Mouse (Mus musculus) hindbrain, embryonic 14.5 days (tissue): ENCODE data around the gene Klhl23. TPM values are rescaled to one million over a fixed set of nuclear protein-coding genes. Genes with fewer than 3 reads are reported as not detected.

ENCODE experiments used
- ATAC-seq: fragments of 200-750 bp; cut with Nextera tagmentation; 2 replicates; pipeline ENCODE4 v1.8.0; 2017; ENCODE audit warnings: moderate number of reproducible peaks, mild to moderate bottlenecking, moderate TSS enrichment, moderate library complexity; ENCODE audit not compliant: low FRiP score
- DNase-seq: peaks from one replicate; pipeline ENCODE4 v3.0.0-alpha.2; 2015; ENCODE audit warnings: low spot score
- H3K27ac ChIP-seq: fragments of 300-500 bp; sonication (generic); 2 replicates; pipeline ENCODE4 v1.5.1; 2014; ENCODE audit warnings: mild to moderate bottlenecking, moderate library complexity
- H3K27me3 ChIP-seq: fragments of 300-500 bp; sonication (generic); 2 replicates; pipeline ENCODE4 v1.6.1; 2014; ENCODE audit warnings: mild to moderate bottlenecking, low read length, mixed read lengths; ENCODE audit not compliant: control insufficient read depth, insufficient read depth
- H3K36me3 ChIP-seq: fragments of 300-500 bp; sonication (generic); replicated peaks from 2 replicates; pipeline ENCODE4 v1.6.1; 2014; ENCODE audit not compliant: control insufficient read depth, insufficient read depth
- H3K4me1 ChIP-seq: fragments of 300-500 bp; sonication (generic); replicated peaks from 2 replicates; pipeline ENCODE4 v1.6.1; 2014; ENCODE audit warnings: antibody characterized with exemption, low read length, mixed read lengths; ENCODE audit not compliant: control insufficient read depth, insufficient read depth
- H3K4me2 ChIP-seq: fragments of 300-500 bp; sonication (generic); replicated peaks from 2 replicates; pipeline ENCODE4 v1.6.1; 2014; ENCODE audit warnings: mild to moderate bottlenecking, moderate library complexity
- H3K4me3 ChIP-seq: fragments of 300-500 bp; sonication (generic); replicated peaks from 2 replicates; pipeline ENCODE4 v1.5.1; 2014; ENCODE audit warnings: mild to moderate bottlenecking, low read length
- H3K9ac ChIP-seq: fragments of 300-500 bp; sonication (generic); 2 replicates; pipeline ENCODE4 v1.6.1; 2014
- H3K9me3 ChIP-seq: fragments of 300-500 bp; sonication (generic); 2 replicates; pipeline ENCODE4 v1.6.1; 2016; ENCODE audit warnings: low read length; ENCODE audit not compliant: control insufficient read depth
- WGBS: fragments of 180-500 bp; shearing (Covaris S2); extraction: QIAGEN DNeasy Blood & Tissue Kit; methylation state at CpG from one replicate; pipeline ENCODE4 v1.1.7; 2014; 5-methylcytosine and 5-hydroxymethylcytosine counted together
- polyA plus RNA-seq: library from polyadenylated mRNA; unstranded; fragments of >200 nt; fragmentation: Nextera tagmentation; extraction: Ambion mirVana; gene quantifications from 2 replicates; pipeline ENCODE4 v1.2.1, GENCODE M21; 2014

Klhl23 gene
- polyA plus RNA-seq, 1 experiment from 2014 or later = 106 TPM

DNA sequence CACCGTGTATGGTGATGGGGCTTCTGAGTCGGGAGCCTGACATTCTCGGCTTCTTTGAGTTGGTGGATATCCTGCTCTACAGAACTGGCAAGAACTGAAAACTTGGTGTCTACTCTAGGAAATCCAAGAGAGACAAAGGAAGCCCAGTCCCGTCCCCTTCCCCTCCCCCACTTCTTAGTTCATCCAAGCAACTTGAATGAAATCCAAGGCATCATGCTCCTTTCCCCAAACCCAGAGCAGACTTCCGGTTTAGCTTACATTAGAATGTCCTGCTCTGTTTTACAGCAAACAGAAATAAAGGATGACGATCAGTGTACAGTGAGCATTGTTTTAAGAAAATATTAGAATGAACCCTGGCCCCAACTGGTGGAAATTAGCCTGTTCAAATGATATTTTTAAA is 27.5 kb downstream of the Klhl23 start:
- no peak overlapping the region for H3K4me2 ChIP-seq
- 72% methylated on average over 6 of the region's 6 CpGs for WGBS

DNA sequence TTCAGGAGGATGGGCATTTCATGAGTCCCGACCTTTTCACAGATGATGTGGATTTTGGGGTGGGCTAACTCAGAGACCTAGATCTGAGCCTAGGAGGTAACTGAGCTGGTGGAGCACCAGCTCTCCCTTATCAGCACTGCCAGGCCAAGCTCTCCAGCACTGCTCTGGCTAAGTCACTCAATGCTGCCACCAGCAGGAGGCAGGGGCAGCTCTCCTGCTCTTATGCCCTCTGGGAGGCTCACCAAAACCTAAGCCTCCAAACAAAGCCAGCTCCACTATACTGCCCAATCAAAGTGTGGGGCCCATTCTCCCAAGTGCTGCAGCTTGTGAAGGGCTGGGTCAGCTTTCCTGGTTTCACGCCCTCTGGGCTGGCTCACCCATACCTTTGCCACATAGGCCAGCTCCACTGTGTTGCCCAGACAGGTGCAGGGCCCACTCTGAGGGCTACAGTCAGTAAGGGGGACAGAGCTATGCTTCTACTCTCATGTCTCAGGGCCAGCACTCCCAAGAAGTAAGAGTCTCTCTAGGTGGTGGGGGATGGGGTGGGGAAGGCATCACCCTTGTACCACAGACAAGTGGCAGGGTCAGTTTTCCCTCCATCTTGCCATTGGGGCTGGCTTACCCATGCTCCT is 29.8 kb downstream of the Klhl23 start:
- ATAC-seq = no peak
- 76% methylated on average over 2 of the region's 2 CpGs for WGBS

More for the DNA sequence above, 27.5 kb downstream of the Klhl23 start:
- H3K4me3 ChIP-seq = no peak overlapping the region
- H3K9me3 ChIP-seq = no peaks in the 10 kb centered on the region
- no peak for DNase-seq
- H3K36me3 ChIP-seq = no peaks in the 10 kb centered on the region
- no peak overlapping the region for H3K9ac ChIP-seq
- no peak for ATAC-seq
- no peaks in the 10 kb centered on the region for H3K27me3 ChIP-seq
- H3K4me1 ChIP-seq = no peaks in the 10 kb centered on the region
- H3K27ac ChIP-seq = no peak overlapping the region

DNA sequence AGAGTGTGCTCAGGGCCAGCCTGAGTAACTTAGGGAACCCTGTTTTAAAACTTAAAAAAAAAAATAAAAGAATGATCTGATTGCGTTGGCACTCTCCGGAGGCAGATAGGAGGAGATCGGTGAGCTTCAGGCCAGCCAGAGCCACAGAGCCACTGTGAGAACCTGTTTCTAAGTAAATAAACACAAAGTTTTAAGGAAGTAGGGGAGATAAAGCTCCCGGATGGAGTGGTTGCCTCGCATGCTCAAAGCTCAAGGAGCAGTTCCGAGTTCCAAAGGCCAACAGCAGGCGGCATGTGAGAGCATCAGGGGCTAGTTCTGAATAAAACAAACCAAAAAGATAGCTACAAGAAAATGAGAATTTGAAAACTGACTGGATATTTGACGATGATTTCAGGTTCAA is 34.6 kb downstream of the Klhl23 start:
- H3K4me2 ChIP-seq = no peak overlapping the region
- no peak overlapping the region for H3K9ac ChIP-seq
- H3K36me3 ChIP-seq = no peaks in the 10 kb centered on the region
- H3K27me3 ChIP-seq = no peaks in the 10 kb centered on the region
- 77% methylated on average over 8 of the region's 8 CpGs for WGBS
- ATAC-seq (no peak), DNase-seq (no peak)
- no peak overlapping the region for H3K27ac ChIP-seq
- no peaks in the 10 kb centered on the region for H3K9me3 ChIP-seq
- no peak overlapping the region for H3K4me3 ChIP-seq
- H3K4me1 ChIP-seq = no peaks in the 10 kb centered on the region

More for the DNA sequence above, 29.8 kb downstream of the Klhl23 start:
- no peak overlapping the region for H3K9ac ChIP-seq
- no peak overlapping the region for H3K4me2 ChIP-seq
- H3K36me3 ChIP-seq = no peaks in the 10 kb centered on the region
- no peak overlapping the region for H3K27ac ChIP-seq
- no peaks in the 10 kb centered on the region for H3K27me3 ChIP-seq
- H3K9me3 ChIP-seq = no peaks in the 10 kb centered on the region
- DNase-seq = no peak
- no peaks in the 10 kb centered on the region for H3K4me1 ChIP-seq
- H3K4me3 ChIP-seq = no peak overlapping the region

DNA sequence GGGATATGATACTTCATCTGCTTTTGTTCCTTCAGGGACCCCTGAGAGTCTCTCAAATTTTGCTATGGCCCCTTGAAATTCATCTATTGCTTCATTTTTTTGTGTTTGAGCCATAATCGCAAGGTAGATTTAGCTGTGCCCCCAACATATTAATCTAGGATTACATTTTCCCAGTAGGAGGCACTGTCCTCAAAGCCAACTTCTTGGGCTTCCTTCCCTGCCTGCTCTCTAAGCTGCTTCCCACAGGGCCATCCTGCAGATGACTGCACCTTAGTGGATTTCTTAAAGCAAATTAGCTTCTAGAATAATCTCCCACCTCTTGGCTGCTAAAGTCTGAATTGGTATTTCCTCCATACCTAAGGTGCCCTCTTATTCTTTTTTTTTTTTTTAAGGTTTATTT is 36.1 kb downstream of the Klhl23 start:
- Histone ChIP-seq H3K9me3 (no peaks in the 10 kb centered on the region), H3K4me2 (no peak overlapping the region), H3K27me3 (no peaks in the 10 kb centered on the region), H3K9ac (no peak overlapping the region), H3K36me3 (no peaks in the 10 kb centered on the region), H3K4me3 (no peak overlapping the region), H3K4me1 (peaks cover 7% of the 10 kb centered on the region), H3K27ac (no peak overlapping the region)
- DNase-seq = no peak
- ATAC-seq = no peak
- 85% methylated on average over 1 of the region's 1 CpGs for WGBS

DNA sequence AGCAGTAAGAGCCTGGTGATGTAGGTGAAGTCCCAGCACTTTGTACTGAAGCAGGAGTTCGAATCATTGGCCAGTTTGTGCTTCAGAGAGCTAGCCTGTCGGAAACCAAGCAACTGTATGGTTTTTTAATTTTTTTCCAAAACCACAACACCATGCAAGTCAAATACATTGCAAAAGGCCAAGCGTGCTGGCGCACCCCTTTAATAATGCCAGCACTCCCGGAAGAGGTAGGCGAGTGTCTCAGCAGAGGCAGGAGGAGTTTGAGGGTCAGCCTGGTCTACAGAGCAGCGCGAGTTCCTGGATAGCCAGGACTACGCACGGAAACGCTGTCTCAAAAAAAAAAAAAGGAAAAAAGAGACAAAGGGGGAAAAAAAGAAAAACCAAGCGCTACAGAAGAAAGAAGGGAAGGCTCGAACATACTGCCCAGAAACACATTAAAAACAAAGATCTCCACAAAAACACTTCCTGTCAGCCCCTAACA is 39.3 kb downstream of the Klhl23 start:
- peaks cover 23% of the 10 kb centered on the region for H3K4me1 ChIP-seq
- no peaks in the 10 kb centered on the region for H3K9me3 ChIP-seq
- H3K27me3 ChIP-seq = no peaks in the 10 kb centered on the region
- 12% methylated on average over 13 of the region's 13 CpGs for WGBS
- peak overlapping the region; percentile 88 for H3K27ac ChIP-seq
- ATAC-seq (peak; percentile 56; the same call in 1 of the 2 replicates), DNase-seq (no peak)
- peak overlapping the region; percentile 69 for H3K4me2 ChIP-seq
- peak overlapping the region; percentile 98 for H3K9ac ChIP-seq
- H3K36me3 ChIP-seq = peaks cover 7% of the 10 kb centered on the region; the same call in 1 of the 2 replicates
- peak overlapping the region; percentile 95 for H3K4me3 ChIP-seq

DNA sequence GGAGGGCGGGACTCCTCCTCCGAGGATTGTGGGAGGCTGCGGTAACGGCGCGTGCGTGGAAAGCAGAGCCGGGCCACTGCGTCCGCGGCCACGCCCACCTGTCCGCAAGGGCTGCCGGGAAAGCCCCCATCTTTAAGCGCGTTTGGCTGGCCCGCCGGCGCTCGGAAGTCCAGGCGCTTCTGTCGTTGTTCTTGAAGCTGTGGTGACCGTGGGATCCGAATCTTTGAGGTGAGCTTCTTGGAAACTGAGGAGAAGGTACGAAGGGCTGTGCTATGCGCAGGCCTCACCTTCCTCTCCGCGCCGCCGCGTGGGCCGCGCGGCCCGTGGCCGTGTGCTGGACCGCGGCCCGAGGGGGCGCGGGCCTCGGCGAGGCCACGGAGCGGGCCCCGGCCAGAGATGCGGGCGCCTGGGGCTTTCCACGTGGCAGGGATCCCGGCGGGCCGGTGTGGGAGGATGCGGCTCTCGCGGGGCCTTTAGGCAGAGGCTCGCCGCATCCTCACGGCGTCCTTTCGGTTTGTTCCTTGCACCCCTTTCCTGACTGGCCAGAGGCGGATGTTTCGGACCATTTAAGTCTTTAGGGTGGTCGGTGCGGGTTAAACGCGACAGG is 39.8 kb downstream of the Klhl23 start, which contains the start of gene Ssb:
TSS of gene Ssb (plus strand) at position 78 of the 607 bp plus-strand sequence.
- H3K27ac ChIP-seq = peak within 1 kb of the TSS; percentile 88
- peaks cover 23% of the 10 kb centered on the region for H3K4me1 ChIP-seq
- no peaks in the 10 kb centered on the region for H3K9me3 ChIP-seq
- under 1% methylated on average over 66 of the region's 66 CpGs for WGBS
- ATAC-seq (peak; percentile 97), DNase-seq (peak; percentile 94)
- H3K9ac ChIP-seq = peak within 1 kb of the TSS; percentile 98
- H3K36me3 ChIP-seq = peaks cover 12% of the 10 kb centered on the region; the same call in 1 of the 2 replicates
- H3K4me3 ChIP-seq = peak within 1 kb of the TSS; percentile 95
- H3K27me3 ChIP-seq = no peaks in the 10 kb centered on the region
- H3K4me2 ChIP-seq = peak within 1 kb of the TSS; percentile 69

DNA sequence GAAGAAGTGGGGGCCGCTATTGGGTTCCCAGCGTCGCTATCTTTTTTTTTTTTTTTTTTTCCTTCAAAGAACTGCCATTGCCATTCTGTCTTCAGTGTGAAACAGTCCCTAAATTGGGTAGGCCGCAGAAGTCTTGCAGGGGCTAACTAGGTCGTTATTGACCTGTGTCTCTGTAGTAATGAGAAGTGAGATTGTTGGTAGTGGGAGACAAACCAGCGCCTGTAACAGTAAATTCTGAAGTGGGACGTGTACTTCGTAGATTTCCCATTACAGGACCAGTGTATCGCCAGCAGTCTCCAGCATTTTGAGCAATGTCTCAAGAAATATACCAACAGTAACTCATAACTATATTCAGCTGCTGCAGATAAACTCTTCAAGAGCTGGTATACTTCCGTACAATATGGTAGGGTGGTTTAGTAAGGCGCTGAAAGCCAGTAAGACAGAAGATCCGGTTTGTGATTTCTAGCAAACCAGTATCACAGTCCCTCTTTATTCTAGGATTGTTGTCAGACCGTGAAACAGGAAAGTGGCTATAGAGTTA is 40.4 kb downstream of the Klhl23 start:
- DNase-seq = no peak
- peaks cover 18% of the 10 kb centered on the region for H3K36me3 ChIP-seq

DNA sequence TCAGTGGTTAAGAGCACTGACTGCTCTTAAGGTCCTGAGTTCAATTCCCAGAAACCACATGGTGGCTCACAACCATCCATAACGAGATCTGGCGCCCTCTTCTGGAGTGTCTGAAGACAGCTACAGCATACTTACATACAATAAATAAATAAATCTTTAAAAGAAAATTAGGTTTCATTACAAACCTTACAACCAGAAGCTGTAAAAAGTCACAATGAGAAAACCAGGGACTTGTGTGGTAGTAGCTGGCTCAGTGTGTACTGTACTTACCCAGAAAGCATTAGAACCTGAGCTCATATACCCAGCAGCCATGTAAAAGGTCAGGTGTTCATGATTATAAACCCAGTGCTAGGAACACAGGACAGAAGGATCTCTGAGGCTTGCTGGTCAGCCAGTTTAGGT is 62.2 kb downstream of the Klhl23 start:
- WGBS = 69% methylated on average over 2 of the region's 2 CpGs
- no peak overlapping the region for H3K27ac ChIP-seq

More for the DNA sequence above, 40.4 kb downstream of the Klhl23 start:
- Histone ChIP-seq H3K9me3 (no peaks in the 10 kb centered on the region), H3K9ac (peak overlapping the region; percentile 98), H3K4me3 (peak overlapping the region; percentile 95), H3K27me3 (no peaks in the 10 kb centered on the region), H3K4me2 (peak overlapping the region; percentile 69), H3K27ac (peak overlapping the region; percentile 88; the same call in 1 of the 2 replicates), H3K4me1 (peaks cover 23% of the 10 kb centered on the region)
- no peak for ATAC-seq
- 4% methylated on average over 13 of the region's 13 CpGs for WGBS

DNA sequence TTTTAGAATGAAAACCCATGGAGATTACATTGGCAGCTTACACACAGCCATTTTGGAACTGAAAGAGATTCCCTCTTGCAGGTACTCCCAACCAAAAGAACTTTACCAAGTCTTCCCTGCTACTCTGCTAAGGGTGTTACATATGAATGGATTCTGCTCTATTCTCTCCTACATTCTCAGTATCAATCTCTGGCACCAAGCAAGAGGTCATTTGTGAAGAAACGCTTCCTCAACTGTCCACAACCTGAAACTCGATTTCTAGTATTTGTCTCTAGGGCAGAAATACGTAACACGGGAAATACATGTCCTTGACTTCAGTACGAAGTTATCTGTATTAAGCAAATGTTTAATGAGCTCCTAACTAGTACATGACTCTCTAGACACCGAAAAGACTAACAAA is 62.8 kb downstream of the Klhl23 start:
- Histone ChIP-seq H3K9me3 (no peaks in the 10 kb centered on the region), H3K4me1 (peaks cover 16% of the 10 kb centered on the region), H3K4me2 (peak overlapping the region; percentile 86), H3K9ac (no peak overlapping the region; the same call in 1 of the 2 replicates), H3K36me3 (no peaks in the 10 kb centered on the region), H3K27ac (no peak overlapping the region), H3K27me3 (no peaks in the 10 kb centered on the region), H3K4me3 (peak overlapping the region; percentile 57)
- 64% methylated on average over 6 of the region's 6 CpGs for WGBS
- DNase-seq = no peak
- no peak for ATAC-seq

More for the DNA sequence above, 62.2 kb downstream of the Klhl23 start:
- ATAC-seq = no peak
- H3K36me3 ChIP-seq = peaks cover under 1% of the 10 kb centered on the region
- no peak overlapping the region for H3K4me3 ChIP-seq
- no peaks in the 10 kb centered on the region for H3K9me3 ChIP-seq
- H3K9ac ChIP-seq = no peak overlapping the region
- no peak for DNase-seq
- H3K27me3 ChIP-seq = no peaks in the 10 kb centered on the region
- H3K4me1 ChIP-seq = peaks cover 16% of the 10 kb centered on the region
- no peak overlapping the region for H3K4me2 ChIP-seq
